Mouse (Mus musculus) hindbrain, embryonic 11.5 days (tissue): ENCODE results near the gene Senp1. TPM values are rescaled to one million over a fixed set of nuclear protein-coding genes. Genes with fewer than 3 reads are reported as not detected.

Source experiments
- ATAC-seq: fragments of 200-750 bp; cut with Nextera tagmentation; 2 replicates; pipeline ENCODE4 v1.8.0; 2017; ENCODE audit warnings: mild to moderate bottlenecking, moderate TSS enrichment, moderate library complexity; ENCODE audit not compliant: low FRiP score
- DNase-seq: peaks from one replicate; pipeline ENCODE4 v3.0.0-alpha.2; 2015; ENCODE audit warnings: low spot score
- H3K27ac ChIP-seq: fragments of 300-500 bp; sonication (generic); 2 replicates; pipeline ENCODE4 v1.5.1; 2014; ENCODE audit warnings: mild to moderate bottlenecking, low read depth, low read length
- H3K27me3 ChIP-seq: fragments of 300-500 bp; sonication (generic); 2 replicates; pipeline ENCODE4 v1.6.1; 2014; ENCODE audit warnings: mild to moderate bottlenecking, low read length, moderate library complexity, mixed read lengths; ENCODE audit not compliant: control insufficient read depth, insufficient read depth
- H3K36me3 ChIP-seq: fragments of 300-500 bp; sonication (generic); 2 replicates; pipeline ENCODE4 v1.6.1; 2014; ENCODE audit warnings: mild to moderate bottlenecking, low read length, moderate library complexity, mixed read lengths; ENCODE audit not compliant: control insufficient read depth, insufficient read depth
- H3K4me1 ChIP-seq: fragments of 300-500 bp; sonication (generic); replicated peaks from 2 replicates; pipeline ENCODE4 v1.6.1; 2014; ENCODE audit warnings: low read length, mixed read lengths; ENCODE audit not compliant: control insufficient read depth, insufficient read depth
- H3K4me2 ChIP-seq: fragments of 300-500 bp; sonication (generic); replicated peaks from 2 replicates; pipeline ENCODE4 v1.6.1; 2014; ENCODE audit warnings: mild to moderate bottlenecking, low read depth, low read length
- H3K4me3 ChIP-seq: fragments of 300-500 bp; sonication (generic); 2 replicates; pipeline ENCODE4 v1.5.1; 2014; ENCODE audit warnings: low read depth, low read length
- H3K9ac ChIP-seq: fragments of 300-500 bp; sonication (generic); 2 replicates; pipeline ENCODE4 v1.6.1; 2014; ENCODE audit warnings: low read depth, low read length
- H3K9me3 ChIP-seq: fragments of 300-500 bp; sonication (generic); 2 replicates; pipeline ENCODE4 v1.6.1; 2016; ENCODE audit warnings: low read length; ENCODE audit not compliant: control insufficient read depth
- WGBS: fragments of 180-500 bp; shearing (Covaris S2); extraction: QIAGEN DNeasy Blood & Tissue Kit; methylation state at CpG from one replicate; pipeline ENCODE4 v1.1.7; 2014; 5-methylcytosine and 5-hydroxymethylcytosine counted together
- polyA plus RNA-seq: library from polyadenylated mRNA; unstranded; fragments of >200 nt; fragmentation: Nextera tagmentation; extraction: Ambion mirVana; gene quantifications from 2 replicates; pipeline ENCODE4 v1.2.1, GENCODE M21; 2014

The Senp1 gene
- polyA plus RNA-seq, 1 experiment from 2014 or later, result 40.6 TPM

GRCm38 (mm10) chr15:98048918-98049700 lies 44.4 kb downstream of the Senp1 start:
- H3K4me2 ChIP-seq, result no peak overlapping the region
- H3K27me3 ChIP-seq, result no peaks in the 10 kb centered on the region
- no peak overlapping the region for H3K9ac ChIP-seq
- no peak for DNase-seq
- no peak overlapping the region for H3K27ac ChIP-seq
- peaks cover 24% of the 10 kb centered on the region for H3K36me3 ChIP-seq
- ATAC-seq, result no peak
- no peak overlapping the region for H3K4me3 ChIP-seq
- no peaks in the 10 kb centered on the region for H3K9me3 ChIP-seq
- H3K4me1 ChIP-seq, result no peaks in the 10 kb centered on the region
- WGBS, result 88% methylated on average over 13 of the region's 13 CpGs

- H3K27me3 ChIP-seq, result no peaks in the 10 kb centered on the region
- no peak overlapping the region for H3K9ac ChIP-seq
- DNase-seq (no peak), ATAC-seq (no peak)
- H3K36me3 ChIP-seq, result peaks cover 29% of the 10 kb centered on the region
- H3K27ac ChIP-seq, result no peak overlapping the region
- H3K4me2 ChIP-seq, result no peak overlapping the region
- WGBS, result 87% methylated on average over 5 of the region's 5 CpGs
- H3K4me1 ChIP-seq, result no peaks in the 10 kb centered on the region
- H3K9me3 ChIP-seq, result no peaks in the 10 kb centered on the region
- no peak overlapping the region for H3K4me3 ChIP-seq
These were observed 49.2 kb downstream of the Senp1 start for GRCm38 (mm10) chr15:98044387-98044786.

GRCm38 (mm10) chr15:98043967-98044366 lies 49.6 kb downstream of the Senp1 start:
- H3K4me2 ChIP-seq, result no peak overlapping the region
- H3K4me1 ChIP-seq, result no peaks in the 10 kb centered on the region
- WGBS, result 97% methylated on average over 6 of the region's 6 CpGs
- no peaks in the 10 kb centered on the region for H3K9me3 ChIP-seq
- no peak overlapping the region for H3K4me3 ChIP-seq
- H3K36me3 ChIP-seq, result peaks cover 29% of the 10 kb centered on the region
- H3K27ac ChIP-seq, result no peak overlapping the region
- DNase-seq (no peak), ATAC-seq (no peak)
- H3K27me3 ChIP-seq, result no peaks in the 10 kb centered on the region
- no peak overlapping the region for H3K9ac ChIP-seq

- H3K36me3 ChIP-seq, result peaks cover 27% of the 10 kb centered on the region
These were observed 51.0 kb downstream of the Senp1 start for GRCm38 (mm10) chr15:98042508-98042907.

GRCm38 (mm10) chr15:98039682-98040081 lies 53.9 kb downstream of the Senp1 start:
- Histone ChIP-seq H3K4me3 (no peak overlapping the region), H3K4me1 (no peaks in the 10 kb centered on the region), H3K27ac (no peak overlapping the region), H3K9ac (no peak overlapping the region), H3K36me3 (peaks cover 10% of the 10 kb centered on the region), H3K27me3 (no peaks in the 10 kb centered on the region), H3K4me2 (no peak overlapping the region), H3K9me3 (no peaks in the 10 kb centered on the region)
- WGBS, result 93% methylated on average over 10 of the region's 10 CpGs
- DNase-seq (no peak), ATAC-seq (no peak)

More at GRCm38 (mm10) chr15:98042508-98042907, 51.0 kb downstream of the Senp1 start:
- Histone ChIP-seq H3K9me3 (no peaks in the 10 kb centered on the region), H3K9ac (no peak overlapping the region), H3K4me1 (no peaks in the 10 kb centered on the region), H3K4me3 (no peak overlapping the region), H3K4me2 (no peak overlapping the region), H3K27ac (no peak overlapping the region), H3K27me3 (no peaks in the 10 kb centered on the region)
- no peak for DNase-seq
- 86% methylated on average over 12 of the region's 12 CpGs for WGBS
- no peak for ATAC-seq

- Histone ChIP-seq H3K4me1 (no peaks in the 10 kb centered on the region), H3K36me3 (0 out of 2 replicates have a peak, but pooled peaks cover 2% of the 10 kb centered on the region), H3K27ac (no peak overlapping the region), H3K4me2 (no peak overlapping the region), H3K27me3 (no peaks in the 10 kb centered on the region), H3K4me3 (no peak overlapping the region), H3K9me3 (no peaks in the 10 kb centered on the region), H3K9ac (no peak overlapping the region)
- ATAC-seq (no peak), DNase-seq (no peak)
- 95% methylated on average over 5 of the region's 5 CpGs for WGBS
These were observed 57.0 kb downstream of the Senp1 start for GRCm38 (mm10) chr15:98036578-98036977.

GRCm38 (mm10) chr15:98035076-98035755 lies 58.3 kb downstream of the Senp1 start:
- ATAC-seq (no peak), DNase-seq (no peak)
- Histone ChIP-seq H3K36me3 (0 out of 2 replicates have a peak, but pooled peaks cover 1% of the 10 kb centered on the region), H3K27ac (no peak overlapping the region), H3K27me3 (no peaks in the 10 kb centered on the region), H3K4me1 (no peaks in the 10 kb centered on the region), H3K9me3 (no peaks in the 10 kb centered on the region), H3K4me3 (no peak overlapping the region), H3K9ac (no peak overlapping the region), H3K4me2 (no peak overlapping the region)
- 9% methylated on average over 3 of the region's 3 CpGs for whole genome bisulfite sequencing

- H3K27ac ChIP-seq, result no peak overlapping the region
- ATAC-seq (no peak), DNase-seq (no peak)
- H3K4me1 ChIP-seq, result no peaks in the 10 kb centered on the region
- no peak overlapping the region for H3K4me2 ChIP-seq
- H3K9me3 ChIP-seq, result no peaks in the 10 kb centered on the region
- WGBS, result 82% methylated on average over 9 of the region's 9 CpGs
- H3K4me3 ChIP-seq, result no peak overlapping the region
- no peaks in the 10 kb centered on the region for H3K27me3 ChIP-seq
- no peak overlapping the region for H3K9ac ChIP-seq
- no peaks in the 10 kb centered on the region for H3K36me3 ChIP-seq
These were observed 60.3 kb downstream of the Senp1 start for GRCm38 (mm10) chr15:98033233-98033748.
